Mouse (Mus musculus) neural tube, embryonic 14.5 days (tissue): ENCODE measurements around the gene Xirp1. TPM values are rescaled to one million over a fixed set of nuclear protein-coding genes. Genes with fewer than 3 reads are reported as not detected.

Experiments used
- polyA plus RNA-seq: library from polyadenylated mRNA; unstranded; fragments of >200 nt; fragmentation: Nextera tagmentation; extraction: Ambion mirVana; gene quantifications from 2 replicates; pipeline ENCODE4 v1.2.1, GENCODE M21; 2014

Xirp1 gene
- polyA plus RNA-seq, 1 experiment from 2014 or later, result 0.03 TPM

Other genes starting within 250 kb of the Xirp1 start
- 0.13 and 1.4 TPM in 2 replicates for gene Scn11a, start 198.1 kb downstream of the Xirp1 start, polyA plus RNA-seq
- gene Wdr48, start 128.7 kb downstream of the Xirp1 start, polyA plus RNA-seq, result 55.6 and 68.5 TPM in 2 replicates
- gene Gorasp1, start 86.0 kb downstream of the Xirp1 start, polyA plus RNA-seq, result 20.6 and 23.3 TPM in 2 replicates
- 0.54 and 0.74 TPM in 2 replicates for gene Ttc21a, start 86.0 kb downstream of the Xirp1 start, polyA plus RNA-seq
- 0.20 and 0.75 TPM in 2 replicates for gene Csrnp1, start 38.9 kb downstream of the Xirp1 start, polyA plus RNA-seq
- gene Cx3cr1, start 46.3 kb upstream of the Xirp1 start, polyA plus RNA-seq, result 7.1 and 9.8 TPM in 2 replicates
- not detected in 2 replicates for gene Ccr8, start 68.5 kb upstream of the Xirp1 start, polyA plus RNA-seq
- 38.1 and 43.8 TPM in 2 replicates for gene Slc25a38, start 86.8 kb upstream of the Xirp1 start, polyA plus RNA-seq
- gene Rpsa, start 104.1 kb upstream of the Xirp1 start, polyA plus RNA-seq, result 1,052 and 1,113 TPM in 2 replicates
- gene Mobp, start 126.1 kb upstream of the Xirp1 start, polyA plus RNA-seq, result 0.16 and 0.52 TPM in 2 replicates